Mouse (Mus musculus): ENCODE data around the gene Tob2. TPM values are rescaled to one million over a fixed set of nuclear protein-coding genes. Genes with fewer than 3 reads are reported as not detected.

Tob2 gene
- polyA plus RNA-seq, 1 experiment from 2014 or later, result 11.1 TPM

GRCm38 (mm10) chr15:81859330-81860255, 997 bp upstream of the Tob2 start:
- peak overlapping the region; percentile 91 for H3K27ac ChIP-seq (replicated peaks)
- peaks cover 15% of the 10 kb centered on the region for H3K36me3 ChIP-seq (replicated peaks)
- peak overlapping the region; percentile 95 for H3K9ac ChIP-seq
- peaks cover 61% of the 10 kb centered on the region for H3K4me1 ChIP-seq (replicated peaks)
- H3K9me3 ChIP-seq (replicated peaks), result no peaks in the 10 kb centered on the region
- peak; percentile 60 for ATAC-seq (ENCODE audit: insufficient read depth)
- no peaks in the 10 kb centered on the region for H3K27me3 ChIP-seq
- H3K4me3 ChIP-seq (replicated peaks), result peak overlapping the region; percentile 87
- 1% methylated on average over 39 of the region's 39 CpGs for WGBS (ENCODE audit: insufficient replicate concordance)
- peak overlapping the region; percentile 96 for H3K4me2 ChIP-seq

- Histone ChIP-seq H3K9me3 (replicated peaks) (no peaks in the 10 kb centered on the region), H3K27ac (replicated peaks) (peak overlapping the region; percentile 91), H3K9ac (peak overlapping the region; percentile 95), H3K4me3 (replicated peaks) (peak overlapping the region; percentile 87), H3K27me3 (no peaks in the 10 kb centered on the region), H3K4me2 (peak overlapping the region; percentile 96), H3K36me3 (replicated peaks) (peaks cover 18% of the 10 kb centered on the region), H3K4me1 (replicated peaks) (peaks cover 67% of the 10 kb centered on the region)
- peak; percentile 47 for ATAC-seq (ENCODE audit: insufficient read depth)
- WGBS (ENCODE audit: insufficient replicate concordance), result under 1% methylated on average over 23 of the region's 23 CpGs
Measured at GRCm38 (mm10) chr15:81858138-81858516, 469 bp downstream of the Tob2 start.

GRCm38 (mm10) chr15:81857724-81858116, 876 bp downstream of the Tob2 start:
- H3K4me3 ChIP-seq (replicated peaks), result peak overlapping the region; percentile 87
- peak; percentile 19 for ATAC-seq (ENCODE audit: insufficient read depth)
- H3K9me3 ChIP-seq (replicated peaks), result no peaks in the 10 kb centered on the region
- WGBS (ENCODE audit: insufficient replicate concordance), result under 1% methylated on average over 33 of the region's 33 CpGs
- H3K36me3 ChIP-seq (replicated peaks), result peaks cover 22% of the 10 kb centered on the region
- H3K27me3 ChIP-seq, result no peaks in the 10 kb centered on the region
- peak overlapping the region; percentile 95 for H3K9ac ChIP-seq
- peaks cover 67% of the 10 kb centered on the region for H3K4me1 ChIP-seq (replicated peaks)
- H3K4me2 ChIP-seq, result peak overlapping the region; percentile 96
- peak overlapping the region; percentile 91 for H3K27ac ChIP-seq (replicated peaks)

- peak overlapping the region; percentile 95 for H3K9ac ChIP-seq
- WGBS (ENCODE audit: insufficient replicate concordance), result under 1% methylated on average over 14 of the region's 14 CpGs
- no peak for ATAC-seq (ENCODE audit: insufficient read depth)
- no peaks in the 10 kb centered on the region for H3K9me3 ChIP-seq (replicated peaks)
- peaks cover 26% of the 10 kb centered on the region for H3K36me3 ChIP-seq (replicated peaks)
- no peaks in the 10 kb centered on the region for H3K27me3 ChIP-seq
- peak overlapping the region; percentile 96 for H3K4me2 ChIP-seq
- H3K4me3 ChIP-seq (replicated peaks), result peak overlapping the region; percentile 87
- H3K27ac ChIP-seq (replicated peaks), result peak overlapping the region; percentile 91
- H3K4me1 ChIP-seq (replicated peaks), result peaks cover 67% of the 10 kb centered on the region
Measured at GRCm38 (mm10) chr15:81856938-81857723, 1.5 kb downstream of the Tob2 start.

GRCm38 (mm10) chr15:81856030-81856790, 2.4 kb downstream of the Tob2 start:
- peak overlapping the region; percentile 96 for H3K4me2 ChIP-seq
- no peaks in the 10 kb centered on the region for H3K9me3 ChIP-seq (replicated peaks)
- H3K27ac ChIP-seq (replicated peaks), result peak overlapping the region; percentile 91
- no peaks in the 10 kb centered on the region for H3K27me3 ChIP-seq
- under 1% methylated on average over 28 of the region's 28 CpGs for WGBS (ENCODE audit: insufficient replicate concordance)
- peaks cover 34% of the 10 kb centered on the region for H3K36me3 ChIP-seq (replicated peaks)
- ATAC-seq (ENCODE audit: insufficient read depth), result peak; percentile 85
- peak overlapping the region; percentile 95 for H3K9ac ChIP-seq
- peak overlapping the region; percentile 87 for H3K4me3 ChIP-seq (replicated peaks)
- peaks cover 66% of the 10 kb centered on the region for H3K4me1 ChIP-seq (replicated peaks)

GRCm38 (mm10) chr15:81853081-81853480, 5.5 kb downstream of the Tob2 start:
- Histone ChIP-seq H3K4me1 (replicated peaks) (peaks cover 41% of the 10 kb centered on the region), H3K9ac (no peak overlapping the region), H3K4me3 (replicated peaks) (no peak overlapping the region), H3K9me3 (replicated peaks) (no peaks in the 10 kb centered on the region), H3K27ac (replicated peaks) (peak overlapping the region; percentile 53; the same call in 1 of the 2 replicates), H3K36me3 (replicated peaks) (peaks cover 59% of the 10 kb centered on the region), H3K4me2 (no peak overlapping the region), H3K27me3 (no peaks in the 10 kb centered on the region)
- ATAC-seq (ENCODE audit: insufficient read depth), result no peak
- 69% methylated on average over 7 of the region's 7 CpGs for WGBS (ENCODE audit: insufficient replicate concordance)

GRCm38 (mm10) chr15:81852411-81853000, 6.1 kb downstream of the Tob2 start:
- Histone ChIP-seq H3K27ac (replicated peaks) (peak overlapping the region; percentile 51; the same call in 1 of the 2 replicates), H3K4me3 (replicated peaks) (no peak overlapping the region), H3K27me3 (no peaks in the 10 kb centered on the region), H3K9ac (no peak overlapping the region), H3K4me2 (no peak overlapping the region), H3K9me3 (replicated peaks) (no peaks in the 10 kb centered on the region), H3K4me1 (replicated peaks) (peaks cover 41% of the 10 kb centered on the region), H3K36me3 (replicated peaks) (peaks cover 64% of the 10 kb centered on the region)
- 72% methylated on average over 9 of the region's 9 CpGs for WGBS (ENCODE audit: insufficient replicate concordance)
- ATAC-seq (ENCODE audit: insufficient read depth), result no peak

GRCm38 (mm10) chr15:81851375-81851774, 7.2 kb downstream of the Tob2 start:
- Histone ChIP-seq H3K4me2 (no peak overlapping the region), H3K4me1 (replicated peaks) (peaks cover 31% of the 10 kb centered on the region), H3K4me3 (replicated peaks) (no peak overlapping the region), H3K9ac (no peak overlapping the region), H3K27ac (replicated peaks) (no peak overlapping the region), H3K36me3 (replicated peaks) (peaks cover 67% of the 10 kb centered on the region), H3K27me3 (no peaks in the 10 kb centered on the region), H3K9me3 (replicated peaks) (no peaks in the 10 kb centered on the region)
- no peak for ATAC-seq (ENCODE audit: insufficient read depth)
- 86% methylated on average over 15 of the region's 15 CpGs for WGBS (ENCODE audit: insufficient replicate concordance)

GRCm38 (mm10) chr15:81850718-81851117, 7.9 kb downstream of the Tob2 start:
- no peaks in the 10 kb centered on the region for H3K27me3 ChIP-seq
- no peak for ATAC-seq (ENCODE audit: insufficient read depth)
- no peak overlapping the region for H3K9ac ChIP-seq
- no peaks in the 10 kb centered on the region for H3K9me3 ChIP-seq (replicated peaks)
- H3K36me3 ChIP-seq (replicated peaks), result peaks cover 67% of the 10 kb centered on the region
- H3K4me3 ChIP-seq (replicated peaks), result no peak overlapping the region
- H3K4me2 ChIP-seq, result no peak overlapping the region
- no peak overlapping the region for H3K27ac ChIP-seq (replicated peaks)
- WGBS (ENCODE audit: insufficient replicate concordance), result 88% methylated on average over 14 of the region's 14 CpGs
- peaks cover 30% of the 10 kb centered on the region for H3K4me1 ChIP-seq (replicated peaks)

- Histone ChIP-seq H3K27ac (replicated peaks) (0 out of 2 replicates have a peak overlapping the region, but pooled peaks have one; percentile 16), H3K4me1 (replicated peaks) (peaks cover 18% of the 10 kb centered on the region)
- 80% methylated on average over 9 of the region's 9 CpGs for WGBS (ENCODE audit: insufficient replicate concordance)
Measured at GRCm38 (mm10) chr15:81849104-81849503, 9.5 kb downstream of the Tob2 start.

More at GRCm38 (mm10) chr15:81849104-81849503, 9.5 kb downstream of the Tob2 start:
- Histone ChIP-seq H3K9ac (no peak overlapping the region), H3K4me3 (replicated peaks) (no peak overlapping the region), H3K9me3 (replicated peaks) (no peaks in the 10 kb centered on the region), H3K36me3 (replicated peaks) (peaks cover 56% of the 10 kb centered on the region), H3K4me2 (no peak overlapping the region), H3K27me3 (no peaks in the 10 kb centered on the region)
- no peak for ATAC-seq (ENCODE audit: insufficient read depth)

Data from liver, embryonic 15.5 days (tissue).